Mouse (Mus musculus): ENCODE data around the gene Arhgap17.

The Arhgap17 gene

DNA sequence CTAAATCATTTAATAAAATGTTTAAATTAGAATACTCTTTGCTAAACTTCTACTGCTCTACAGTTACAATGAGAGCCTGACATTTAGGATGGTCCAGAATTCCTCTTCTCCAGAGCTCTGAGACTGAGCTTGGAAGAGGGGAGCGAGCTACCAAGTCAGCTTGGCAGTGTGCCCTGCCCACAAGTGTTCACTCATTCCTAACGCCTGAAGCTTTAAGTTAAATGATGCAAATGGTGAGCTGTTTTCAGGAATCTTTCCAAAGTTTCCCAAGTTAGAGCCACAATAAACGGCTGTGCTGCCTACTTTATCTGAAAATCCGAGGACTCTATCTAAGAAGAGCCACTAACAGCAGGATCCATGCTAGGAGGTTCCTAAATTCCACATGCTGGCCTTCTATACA is 85.9 kb downstream of the Arhgap17 start:
- no peak for DNase-seq (ENCODE audit: low spot score)

- DNase-seq (ENCODE audit: low spot score): no peak
Measured at GRCm38 (mm10) chr7:123279797-123280196, 89.9 kb downstream of the Arhgap17 start.

- DNase-seq (ENCODE audit: low spot score): no peak
Measured at GRCm38 (mm10) chr7:123276568-123276967, 93.1 kb downstream of the Arhgap17 start.

GRCm38 (mm10) chr7:123273056-123273455 is 96.7 kb downstream of the Arhgap17 start:
- no peak for DNase-seq (ENCODE audit: low spot score)

GRCm38 (mm10) chr7:123258103-123258502 is 111.6 kb downstream of the Arhgap17 start:
- DNase-seq (ENCODE audit: low spot score): no peak

- DNase-seq (ENCODE audit: low spot score): no peak
Measured at GRCm38 (mm10) chr7:123254196-123254970, 115.3 kb downstream of the Arhgap17 start.

DNA sequence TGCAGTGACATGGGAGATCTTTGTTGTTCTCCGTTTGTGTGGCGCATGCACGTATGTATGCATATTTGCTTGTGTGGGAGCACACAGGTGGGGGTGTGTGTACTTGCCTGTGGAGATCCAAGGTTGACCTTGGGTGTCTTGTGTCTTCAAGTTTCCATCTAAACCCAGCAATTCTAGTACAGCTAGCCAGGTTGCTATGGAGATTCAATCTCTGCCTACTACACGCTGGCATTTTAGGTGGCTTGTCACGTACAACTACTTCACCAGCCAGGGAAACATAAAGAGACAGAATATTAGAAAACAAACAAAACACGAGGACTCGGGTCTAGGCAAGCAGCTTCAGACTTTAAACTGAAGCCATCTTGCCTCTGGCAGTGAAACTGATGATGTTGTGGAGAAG is 116.3 kb downstream of the Arhgap17 start:
- DNase-seq (ENCODE audit: low spot score): no peak

DNA sequence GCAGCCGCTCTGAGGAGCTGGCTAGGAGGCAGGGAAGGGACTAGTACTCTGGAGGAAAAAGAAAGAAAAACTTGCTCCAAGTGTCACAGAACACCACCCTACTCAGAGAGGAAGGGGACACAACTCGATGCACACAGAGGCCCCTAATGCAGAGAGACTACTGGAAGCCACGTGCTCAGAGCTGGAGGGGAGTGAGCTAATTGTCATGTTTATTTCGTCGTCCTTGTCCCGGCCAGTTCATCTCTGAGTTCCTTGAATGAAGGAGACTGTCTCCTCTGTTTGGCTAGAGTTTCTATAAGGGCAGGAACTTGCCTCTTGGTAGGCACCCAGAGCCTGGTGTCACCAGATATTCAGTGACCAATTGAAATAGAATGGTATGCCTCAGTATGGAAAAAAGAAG is 118.4 kb downstream of the Arhgap17 start:
- no peak for DNase-seq (ENCODE audit: low spot score)

GRCm38 (mm10) chr7:123248166-123248565 is 121.5 kb downstream of the Arhgap17 start:
- no peak for DNase-seq (ENCODE audit: low spot score)

GRCm38 (mm10) chr7:123246504-123247084 is 123.1 kb downstream of the Arhgap17 start:
- no peak for DNase-seq (ENCODE audit: low spot score)

GRCm38 (mm10) chr7:123244833-123245232 is 124.9 kb downstream of the Arhgap17 start:
- no peak for DNase-seq (ENCODE audit: low spot score)

GRCm38 (mm10) chr7:123242241-123242640 is 127.5 kb downstream of the Arhgap17 start:
- no peak for DNase-seq (ENCODE audit: low spot score)

DNA sequence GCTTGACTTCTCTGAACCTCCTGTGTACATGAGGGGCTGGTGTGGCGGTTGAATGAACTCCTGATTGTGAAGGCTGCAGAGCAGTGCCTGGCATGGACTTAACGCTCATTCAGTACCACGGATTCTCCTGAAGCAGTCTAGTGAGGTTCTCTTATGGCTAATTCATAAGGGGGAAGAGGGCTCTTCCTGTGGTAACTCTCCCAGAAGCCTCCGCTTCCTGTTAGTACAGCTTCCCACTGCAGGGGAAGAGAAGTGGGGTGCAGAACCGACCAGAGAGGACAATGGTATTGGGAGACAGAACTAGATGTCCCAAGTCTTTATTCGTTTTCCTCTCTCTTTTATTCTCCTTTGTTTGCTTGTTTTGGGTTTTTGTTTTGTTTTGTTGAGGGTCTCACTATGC is 129.7 kb downstream of the Arhgap17 start:
- DNase-seq (ENCODE audit: low spot score): no peak

DNA sequence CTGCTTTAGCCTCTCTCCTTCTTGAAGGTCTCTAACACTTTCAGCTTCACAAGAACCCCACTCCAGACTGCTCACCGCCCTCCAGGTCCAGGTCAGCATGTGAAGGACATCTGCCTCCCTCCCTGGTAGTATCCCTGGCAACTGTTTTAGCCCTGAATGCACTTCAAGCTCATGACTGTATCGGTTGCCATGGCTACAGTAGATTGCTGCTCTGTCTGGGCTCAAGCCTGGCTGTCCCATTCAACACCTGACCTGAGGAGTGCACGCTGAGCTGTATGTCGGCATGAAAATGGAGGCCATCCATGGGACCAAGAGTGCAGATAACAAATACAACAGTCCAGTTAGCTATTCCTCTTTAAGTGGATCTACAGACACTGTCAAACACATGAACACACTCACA is 131.1 kb downstream of the Arhgap17 start:
- no peak for DNase-seq (ENCODE audit: low spot score)

- peak; percentile 28 for DNase-seq (ENCODE audit: low spot score)
Measured at GRCm38 (mm10) chr7:123235449-123235848, 134.3 kb downstream of the Arhgap17 start.
